ENCODE assay signal across 9 mouse cellular contexts in the genomic region with DNA sequence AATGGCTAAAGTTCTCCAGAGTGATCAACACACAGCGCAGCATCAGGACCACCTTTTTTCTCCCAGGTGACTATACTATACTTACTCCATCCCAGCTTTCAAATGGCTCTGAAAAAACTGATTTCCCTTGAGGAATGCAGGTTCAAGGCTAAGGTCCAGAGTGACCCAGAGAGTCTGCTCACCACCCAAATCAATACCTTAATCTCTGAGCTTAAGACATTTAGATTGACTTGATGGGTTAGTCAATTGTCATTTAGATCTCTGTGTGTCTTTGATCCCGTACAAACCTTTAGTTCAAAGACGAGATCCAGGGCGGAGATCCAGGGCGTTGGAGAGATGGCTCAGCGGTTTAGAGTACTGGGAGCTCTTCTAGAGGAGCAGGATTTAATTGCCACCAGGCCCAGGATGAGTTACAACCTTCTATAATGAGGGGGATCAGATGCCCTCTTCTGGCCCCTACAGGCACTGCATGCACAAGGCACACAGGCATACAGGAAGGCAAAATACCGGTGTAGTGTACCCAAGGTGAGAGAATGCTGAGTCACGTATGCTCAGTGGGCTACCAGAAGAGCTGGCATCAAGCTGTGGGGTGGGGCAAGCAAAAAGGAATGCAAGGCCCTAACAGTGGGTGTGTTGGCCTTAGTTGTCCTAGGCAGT. TPM values are rescaled to one million over a fixed set of nuclear protein-coding genes. Genes with fewer than 3 reads are reported as not detected.
DNase-seq lines count a peak whose midpoint lies in the region; ATAC-seq and TF ChIP-seq lines count a peak whose summit lies in the region.
"Had no signal": no experiment of that assay in that cellular context is flagged by ENCODE, and none has a peak within 500 bp of the region (broad histone marks: within the 10 kb centered on the region; RNA-seq: fewer than 3 reads in every experiment).

No protein-coding gene starts in this region.

- WGBS in intestine, embryonic 15.5 days: 61% methylated on average over 8 of the region's 8 CpGs
- WGBS in intestine, embryonic 16.5 days: 62% methylated on average over 8 of the region's 8 CpGs
- 63% methylated on average over 8 of the region's 8 CpGs for WGBS in midbrain, postnatal 0 days

- H3K9me3 ChIP-seq in intestine, embryonic 15.5 days: no peaks in the 10 kb centered on the region
- no peaks in the 10 kb centered on the region for H3K9me3 ChIP-seq in intestine, embryonic 16.5 days (ENCODE audit: control insufficient read depth, low read length)
- no peaks in the 10 kb centered on the region for H3K9me3 ChIP-seq in G1E (replicated peaks)
- no peaks in the 10 kb centered on the region for H3K9me3 ChIP-seq in midbrain, postnatal 0 days (ENCODE audit: low read length)

- H3K9ac ChIP-seq in intestine, embryonic 15.5 days: no peak overlapping the region
- H3K9ac ChIP-seq in intestine, embryonic 16.5 days (ENCODE audit: low read depth, low read length): no peak overlapping the region
- no peak overlapping the region for H3K9ac ChIP-seq in midbrain, postnatal 0 days (replicated peaks; ENCODE audit: low read length, poor library complexity, severe bottlenecking)

- TF ChIP-seq POLR2A in cortical plate, adult 2 months (IDR thresholded peaks at IDR 0.05; ENCODE audit: extremely low read depth, insufficient read depth, low read length): no peak

- peaks cover 22% of the 10 kb centered on the region for H3K4me1 ChIP-seq in intestine, embryonic 15.5 days (replicated peaks)
- peaks cover 24% of the 10 kb centered on the region for H3K4me1 ChIP-seq in intestine, embryonic 16.5 days (ENCODE audit: control insufficient read depth, insufficient read depth, low read length)
- peaks cover 67% of the 10 kb centered on the region for H3K4me1 ChIP-seq in G1E (ENCODE audit: insufficient read depth, low read depth, low read length)
- H3K4me1 ChIP-seq in cortical plate, adult 2 months (ENCODE audit: control insufficient read depth, insufficient read depth, low read length): no peaks in the 10 kb centered on the region
- H3K4me1 ChIP-seq in midbrain, postnatal 0 days (ENCODE audit: insufficient read depth, low read length): no peaks in the 10 kb centered on the region

- H3K4me3 ChIP-seq in intestine, embryonic 15.5 days (replicated peaks): no peak overlapping the region
- H3K4me3 ChIP-seq in intestine, embryonic 16.5 days (ENCODE audit: low read length): no peak overlapping the region
- no peak overlapping the region for H3K4me3 ChIP-seq in G1E (ENCODE audit: low read depth, low read length)
- H3K4me3 ChIP-seq in cortical plate, adult 2 months (ENCODE audit: insufficient read depth, low read length): no peak overlapping the region
- no peak overlapping the region for H3K4me3 ChIP-seq in midbrain, postnatal 0 days (ENCODE audit: low read depth, low read length)
- H3K4me3 ChIP-seq: myocyte had no signal

- peaks cover 15% of the 10 kb centered on the region for H3K36me3 ChIP-seq in intestine, embryonic 15.5 days
- peaks cover 16% of the 10 kb centered on the region for H3K36me3 ChIP-seq in intestine, embryonic 16.5 days (ENCODE audit: control insufficient read depth, insufficient read depth, low read length)
- H3K36me3 ChIP-seq in G1E (replicated peaks): peaks cover 97% of the 10 kb centered on the region
- H3K36me3 ChIP-seq in midbrain, postnatal 0 days (ENCODE audit: insufficient read depth, low read length): no peaks in the 10 kb centered on the region

- DNase-seq in G1E (ENCODE audit: low spot score): peak; percentile 37
- peak; percentile 28 to 68 for DNase-seq in kidney, postnatal 36 days
- peak; percentile 16 for DNase-seq in midbrain, postnatal 0 days (ENCODE audit: low spot score)

- TF ChIP-seq CTCF in G1E (IDR thresholded peaks at IDR 0.05; ENCODE audit: low read depth, low read length): peak; percentile 90
- 0 out of 2 replicates have a peak, but pooled peaks have one; percentile 25 for TF ChIP-seq CTCF in cortical plate, adult 2 months (IDR thresholded peaks at IDR 0.05; ENCODE audit: extremely low read depth, insufficient read depth, low read length)
- peak; percentile 66 for TF ChIP-seq CTCF in midbrain, postnatal 0 days (IDR thresholded peaks at IDR 0.05)

- no peaks in the 10 kb centered on the region for H3K27me3 ChIP-seq in intestine, embryonic 15.5 days (replicated peaks)
- no peaks in the 10 kb centered on the region for H3K27me3 ChIP-seq in intestine, embryonic 16.5 days (replicated peaks; ENCODE audit: control insufficient read depth, insufficient read depth, low read length)
- no peaks in the 10 kb centered on the region for H3K27me3 ChIP-seq in G1E (ENCODE audit: insufficient read depth, low read length)
- no peaks in the 10 kb centered on the region for H3K27me3 ChIP-seq in midbrain, postnatal 0 days (ENCODE audit: insufficient read depth, low read length)

- H3K27ac ChIP-seq in intestine, embryonic 15.5 days: no peak overlapping the region
- no peak overlapping the region for H3K27ac ChIP-seq in intestine, embryonic 16.5 days (ENCODE audit: low read length)
- no peak overlapping the region for H3K27ac ChIP-seq in cortical plate, adult 2 months (ENCODE audit: insufficient read depth, low read length)
- no peak overlapping the region for H3K27ac ChIP-seq in midbrain, postnatal 0 days (ENCODE audit: low read depth, low read length)

- no peak overlapping the region for H3K4me2 ChIP-seq in intestine, embryonic 15.5 days (replicated peaks)
- no peak overlapping the region for H3K4me2 ChIP-seq in intestine, embryonic 16.5 days (ENCODE audit: low read depth, low read length)
- H3K4me2 ChIP-seq in midbrain, postnatal 0 days (ENCODE audit: low read depth, low read length, poor library complexity, severe bottlenecking): no peak overlapping the region

- ATAC-seq in intestine, embryonic 15.5 days: peak; percentile 37; the same call in 1 of the 2 replicates
- ATAC-seq in intestine, embryonic 16.5 days: no peak
- 0 out of 2 replicates have a peak, but pooled peaks have one; percentile 15 for ATAC-seq in G1E (ENCODE audit: extremely low read depth, insufficient number of reproducible peaks, low FRiP score, poor library complexity, severe bottlenecking)
- no peak for ATAC-seq in midbrain, postnatal 0 days (ENCODE audit: low FRiP score)
- no peak for ATAC-seq in inflammation-experienced regulatory T-cells, adult 6 months

RNA-seq across cellular contexts. Expression of a gene that starts 24.9 kb away (rescaled TPM):
- 42.8 TPM in 2 replicates for polyA plus RNA-seq in intestine, embryonic 15.5 days (2015; fragmentation: Nextera tagmentation; extraction: Ambion mirVana)
- 38.5 and 41.0 TPM in 2 replicates for polyA plus RNA-seq in intestine, embryonic 16.5 days (2015; fragmentation: Nextera tagmentation; extraction: Ambion mirVana)
- total RNA-seq in G1E (2014; fragmentation: Nextera tagmentation) (113 and 120 TPM in 2 replicates), G1E (2017) (38.3 and 49.1 TPM in 2 replicates)
- polyA plus RNA-seq in G1E (2012): 51.3 and 52.6 TPM in 2 replicates
- polyA plus RNA-seq in cortical plate, adult 2 months (2012; rRNA removed): 0.02 and 0.15 TPM in 2 replicates
- 2.2 and 3.2 TPM in 2 replicates for total RNA-seq in midbrain, postnatal 0 days (2014; rRNA removed)
- 1.2 and 1.3 TPM in 2 replicates for polyA plus RNA-seq in midbrain, postnatal 0 days (2015; fragmentation: Nextera tagmentation; extraction: Ambion mirVana)
- polyA plus RNA-seq in inflammation-experienced regulatory T-cells, adult 6 months (2017; shearing (Covaris generic)): not detected

RNA-seq across cellular contexts. Expression of a gene that starts 43.5 kb away (rescaled TPM):
- polyA plus RNA-seq in intestine, embryonic 15.5 days (2015; fragmentation: Nextera tagmentation; extraction: Ambion mirVana): 4.9 and 5.8 TPM in 2 replicates
- polyA plus RNA-seq in intestine, embryonic 16.5 days (2015; fragmentation: Nextera tagmentation; extraction: Ambion mirVana): 19.9 and 21.5 TPM in 2 replicates
- total RNA-seq in G1E (2014; fragmentation: Nextera tagmentation): not detected in 2 replicates
- 0.76 TPM in 1 of 2 replicates, not detected in the other for total RNA-seq in G1E (2017)
- not detected in 2 replicates for polyA plus RNA-seq in G1E (2012)
- not detected in 2 replicates for polyA plus RNA-seq in cortical plate, adult 2 months (2012; rRNA removed)
- not detected in 2 replicates for total RNA-seq in midbrain, postnatal 0 days (2014; rRNA removed)
- not detected in 2 replicates for polyA plus RNA-seq in midbrain, postnatal 0 days (2015; fragmentation: Nextera tagmentation; extraction: Ambion mirVana)
- not detected for polyA plus RNA-seq in inflammation-experienced regulatory T-cells, adult 6 months (2017; shearing (Covaris generic))
- total RNA-seq: gastrocnemius, postnatal 4 days had no signal
- polyA plus RNA-seq: myocyte had no signal

RNA-seq across cellular contexts. Expression of a gene that starts 53.8 kb away (rescaled TPM):
- 96.3 and 105 TPM in 2 replicates for polyA plus RNA-seq in intestine, embryonic 15.5 days (2015; fragmentation: Nextera tagmentation; extraction: Ambion mirVana)
- 94.3 and 97.8 TPM in 2 replicates for polyA plus RNA-seq in intestine, embryonic 16.5 days (2015; fragmentation: Nextera tagmentation; extraction: Ambion mirVana)
- total RNA-seq in G1E (2014; fragmentation: Nextera tagmentation) (38.7 and 48.4 TPM in 2 replicates), G1E (2017) (58.4 and 62.3 TPM in 2 replicates)
- 154 and 196 TPM in 2 replicates for polyA plus RNA-seq in G1E (2012)
- polyA plus RNA-seq in cortical plate, adult 2 months (2012; rRNA removed): 94.2 and 96.9 TPM in 2 replicates
- 23.2 and 38.6 TPM in 2 replicates for total RNA-seq in midbrain, postnatal 0 days (2014; rRNA removed)
- 114 TPM in 2 replicates for polyA plus RNA-seq in midbrain, postnatal 0 days (2015; fragmentation: Nextera tagmentation; extraction: Ambion mirVana)
- polyA plus RNA-seq in inflammation-experienced regulatory T-cells, adult 6 months (2017; shearing (Covaris generic)): 10 to 100 TPM; 37.7 to 51.2 (median 42.6) TPM

Comparison
In these comparisons a context has a peak if more than half of its experiments do, and no peak if none do; other contexts are left out.
1. ATAC-seq: peak in intestine, embryonic 15.5 days (single experiment) and G1E (single experiment); none in intestine, embryonic 16.5 days (single experiment), midbrain, postnatal 0 days (single experiment) and inflammation-experienced regulatory T-cells, adult 6 months (single experiment).
2. CTCF ChIP-seq: peak in every context shown above with its lines; median percentile 90 in G1E; 66 in midbrain, postnatal 0 days; 25 in cortical plate, adult 2 months.
3. RNA of a gene that starts 24.9 kb away (polyA plus RNA-seq): 51.3 to 52.6 TPM in G1E, 42.8 TPM in intestine, embryonic 15.5 days and 38.5 to 41.0 TPM in intestine, embryonic 16.5 days; 1.2 to 1.3 TPM in midbrain, postnatal 0 days, 0.02 to 0.15 TPM in cortical plate, adult 2 months and not detected in inflammation-experienced regulatory T-cells, adult 6 months; every median in the first group is over 10 times any median in the second.
4. Peak in every context shown above with its lines, with median percentiles within 50 percentile points of each other: DNase-seq.